Mouse (Mus musculus) yolk sac, embryonic 10.5 days (tissue): ENCODE measurements around the gene Gm18336.
"Not testable (repeated sequence)": the region's sequence is repeated elsewhere in the genome, so short reads cannot be mapped to it uniquely, and the experiment has no call there.

ENCODE experiments used
- DNase-seq: peaks from one replicate; pipeline ENCODE4 v3.0.0-alpha.2; 2017; ENCODE audit warnings: low spot score

Gm18336 gene

DNA sequence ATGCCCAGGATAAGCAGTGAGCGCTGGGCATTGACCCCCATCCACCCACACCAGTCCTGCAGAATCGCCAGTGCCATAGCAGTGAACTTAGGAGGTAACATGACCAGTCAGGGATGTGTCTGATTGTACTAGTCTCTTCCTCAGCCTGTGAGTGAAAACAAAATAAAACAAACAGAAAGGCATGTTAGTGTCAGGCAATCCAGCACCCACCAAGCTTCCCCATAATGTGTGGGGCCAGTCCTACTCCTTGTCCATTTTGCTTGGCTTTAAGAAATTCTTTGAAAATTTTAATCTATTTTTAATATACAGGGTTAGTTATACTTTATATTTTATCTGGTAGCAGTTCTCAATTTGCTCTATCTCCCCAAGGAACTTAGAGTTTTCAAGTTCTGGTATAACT is at the start of gene Gm18336:
TSS of gene Gm18336 (minus strand) at position 101 of the 400 bp plus-strand sequence.
- DNase-seq, result not testable (repeated sequence)

DNA sequence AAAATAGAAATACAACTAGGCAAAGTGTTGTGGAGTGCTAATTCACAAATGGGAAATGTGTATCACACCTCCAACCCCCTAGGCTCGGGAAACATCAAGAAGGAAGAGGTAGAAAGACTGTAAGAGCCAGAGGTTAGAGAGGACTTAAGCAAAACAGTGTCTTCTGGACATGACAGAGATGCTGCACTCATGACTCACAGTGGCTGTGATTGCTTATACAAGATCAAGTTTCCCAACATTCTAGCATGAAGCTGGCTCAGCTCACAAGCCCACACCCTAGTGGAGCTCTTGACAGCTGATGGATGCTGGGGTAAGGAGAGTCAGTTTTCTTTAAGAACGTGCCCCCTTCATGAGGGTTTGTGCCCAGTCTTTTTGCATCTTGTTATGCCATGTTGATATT is 42.9 kb upstream of the Gm18336 start:
- DNase-seq, result no peak

DNA sequence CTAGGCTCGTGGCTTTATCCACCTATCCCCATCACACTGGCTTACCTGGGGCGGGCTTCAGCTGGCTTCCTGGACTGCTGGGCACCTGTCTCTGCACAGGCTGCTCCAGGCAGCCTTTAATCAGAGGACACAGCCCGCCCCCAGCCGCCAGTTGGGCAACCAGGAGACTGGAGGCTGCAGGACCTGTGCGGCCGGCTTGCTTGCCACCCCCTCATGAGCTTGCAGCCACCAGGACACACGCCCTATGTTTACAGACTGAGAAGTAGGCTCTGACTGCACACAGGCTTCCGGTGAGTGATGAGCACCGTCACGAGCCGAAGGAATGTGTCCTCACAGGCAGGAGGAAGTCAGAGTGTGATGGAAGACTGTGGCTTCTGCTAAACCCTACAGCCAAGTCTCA is 36.7 kb upstream of the Gm18336 start, which contains the start of gene Trex2:
TSS of gene Trex2 (minus strand) at position 93 of the 400 bp plus-strand sequence.
- peak; percentile 2 for DNase-seq

- DNase-seq, result no peak
Measured at GRCm38 (mm10) chrX:73432850-73433249, 34.3 kb upstream of the Gm18336 start.

GRCm38 (mm10) chrX:73430036-73430435 is 31.5 kb upstream of the Gm18336 start:
- no peak for DNase-seq

DNA sequence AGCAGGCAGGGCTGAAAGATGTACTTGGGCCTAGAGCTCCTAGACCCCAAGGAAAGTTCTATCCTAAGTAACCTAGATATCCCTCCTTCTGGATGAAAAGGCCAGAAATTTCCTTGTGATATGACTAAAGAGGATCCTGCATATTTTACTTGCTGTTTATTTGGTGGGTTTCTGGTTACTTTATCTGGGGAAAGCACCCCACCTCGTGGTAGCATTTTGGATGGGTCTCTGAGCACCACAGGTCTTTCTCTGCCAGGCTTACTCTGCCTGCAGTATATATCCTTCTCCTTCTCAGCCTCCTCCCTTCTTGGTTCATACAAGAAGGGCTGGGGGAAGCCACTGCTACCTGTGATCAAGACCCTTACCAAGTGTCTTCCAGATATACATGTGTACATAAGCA is 14.2 kb upstream of the Gm18336 start:
- DNase-seq, result no peak

DNA sequence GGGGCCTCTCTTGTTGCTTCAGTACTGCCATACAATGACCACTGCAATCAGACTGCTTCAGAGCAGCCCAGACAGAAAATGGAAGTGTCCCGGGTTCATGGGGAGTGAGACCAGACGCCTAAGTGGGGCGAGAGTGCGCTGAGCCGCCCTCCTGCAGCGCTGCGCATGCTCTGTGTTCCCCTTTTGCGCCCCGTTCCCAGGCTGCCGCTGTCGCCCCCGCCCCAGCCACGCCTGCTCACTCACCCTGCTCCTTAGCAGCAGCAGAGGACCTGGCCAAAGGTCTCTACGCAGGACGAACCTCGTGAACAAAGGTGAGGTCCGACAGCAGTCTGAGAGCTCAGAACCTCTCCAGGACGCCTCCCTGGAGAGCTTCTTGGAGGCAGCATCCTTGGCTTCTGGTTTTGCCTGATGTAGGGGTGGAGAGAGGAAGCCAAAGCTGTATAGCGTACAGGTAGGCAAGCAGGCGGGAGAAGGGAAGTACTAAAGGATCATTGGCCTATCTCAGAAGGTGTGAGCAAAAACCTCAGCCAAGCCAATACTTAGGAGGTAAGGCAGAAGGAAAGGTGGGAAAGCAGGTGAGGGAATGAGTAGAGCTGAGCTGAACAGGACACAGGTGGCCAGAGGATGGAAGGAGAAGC is 12.5 kb upstream of the Gm18336 start, which contains the start of gene Zfp92:
TSS of gene Zfp92 (plus strand) at position 217 of the 638 bp plus-strand sequence.
- peak; percentile 16 for DNase-seq

GRCm38 (mm10) chrX:73401616-73402015 is 3.1 kb upstream of the Gm18336 start:
- DNase-seq, result no peak

DNA sequence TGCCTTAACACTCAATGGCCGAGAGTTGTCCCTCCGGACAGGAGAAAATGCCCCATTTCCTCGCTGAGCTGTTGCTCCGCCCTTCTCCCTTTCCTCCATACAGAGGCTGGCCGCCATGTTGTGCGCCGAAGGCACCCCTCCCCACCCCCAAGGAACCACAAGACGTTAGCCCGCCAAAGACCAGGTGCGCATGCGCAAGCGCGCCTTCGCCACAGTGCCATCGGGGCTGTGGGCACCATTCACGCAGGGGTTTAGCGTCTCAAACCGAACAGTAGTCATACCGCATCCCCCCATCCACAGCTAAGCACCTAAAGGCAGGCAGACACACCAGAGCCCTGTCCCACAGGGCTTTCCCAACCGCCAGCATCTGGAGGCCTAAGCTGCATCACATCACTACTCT is 2.4 kb upstream of the Gm18336 start:
- DNase-seq, result no peak

GRCm38 (mm10) chrX:73396446-73396845 is 2.1 kb downstream of the Gm18336 start:
- DNase-seq, result no peak

DNA sequence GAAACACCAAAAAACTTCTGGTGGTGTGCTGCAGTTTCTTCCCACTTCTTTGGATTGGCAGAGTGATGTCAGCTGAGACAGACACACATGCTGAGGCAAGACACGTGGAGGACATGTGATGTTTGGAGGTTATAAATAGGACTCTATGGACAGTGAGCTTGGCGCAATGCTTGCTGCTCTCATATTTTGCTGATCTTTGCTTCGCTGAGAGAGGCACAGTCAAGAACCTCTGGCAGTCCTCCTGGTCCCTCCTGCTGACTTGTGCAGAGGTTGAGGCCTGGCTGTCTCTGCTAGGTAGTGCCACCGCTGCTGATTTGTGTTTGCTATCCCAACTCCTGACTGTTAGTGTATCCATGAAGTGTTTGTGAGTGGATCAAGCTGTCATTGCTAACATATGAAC is 7.1 kb downstream of the Gm18336 start:
- no peak for DNase-seq

- no peak for DNase-seq
Measured at GRCm38 (mm10) chrX:73384924-73385323, 13.6 kb downstream of the Gm18336 start.

GRCm38 (mm10) chrX:73384419-73384818 is 14.1 kb downstream of the Gm18336 start:
- no peak for DNase-seq

DNA sequence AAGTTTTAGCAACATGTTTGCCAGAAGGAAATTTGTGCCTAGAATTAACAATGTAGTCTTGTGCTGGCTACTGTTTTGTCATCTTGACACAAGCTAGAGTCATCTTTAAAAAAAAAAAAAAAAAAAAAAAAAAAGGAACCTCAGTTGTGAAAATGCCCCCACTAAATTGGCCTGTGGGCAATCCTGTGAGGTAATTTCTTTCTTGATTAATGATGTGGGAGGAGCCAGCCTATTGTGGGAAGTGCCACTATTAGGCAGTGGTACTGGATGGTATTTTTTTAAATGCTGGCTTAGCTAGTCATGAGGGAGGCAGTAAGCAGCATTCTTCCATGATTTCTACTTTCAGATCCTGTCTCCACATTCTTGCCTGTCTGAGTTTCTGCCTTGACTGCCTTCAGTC is 35.2 kb downstream of the Gm18336 start:
- no peak for DNase-seq

DNA sequence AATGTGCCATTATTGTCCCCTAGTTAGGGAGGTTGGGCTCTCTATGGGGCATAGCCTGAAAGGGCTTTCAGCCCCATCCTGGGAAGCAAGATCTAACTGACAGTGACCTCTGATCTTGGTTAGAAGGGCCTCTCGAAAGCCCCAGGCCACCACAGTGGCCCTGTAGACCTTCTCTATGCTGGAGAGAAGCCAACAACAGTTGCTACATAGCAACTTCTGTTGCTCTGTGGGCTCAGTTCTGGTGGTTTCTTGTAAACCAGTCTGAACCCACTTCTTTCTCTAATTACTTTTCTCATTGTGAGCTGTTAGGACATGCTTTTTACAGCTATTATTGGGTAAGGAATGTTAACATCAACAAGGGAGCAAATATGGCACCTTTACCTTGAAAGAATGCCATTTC is 41.8 kb downstream of the Gm18336 start:
- DNase-seq, result no peak

- DNase-seq, result no peak
Measured at GRCm38 (mm10) chrX:73356163-73356562, 42.4 kb downstream of the Gm18336 start.
